Mouse (Mus musculus): ENCODE measurements around the gene Olfr767. TPM values are rescaled to one million over a fixed set of nuclear protein-coding genes. Genes with fewer than 3 reads are reported as not detected.
"Not testable (repeated sequence)": the region's sequence is repeated elsewhere in the genome, so short reads cannot be mapped to it uniquely, and the experiment has no call there.

Olfr767 gene
- not detected in 2 replicates for polyA plus RNA-seq (2014; fragmentation: Nextera tagmentation; extraction: Ambion mirVana)

DNA sequence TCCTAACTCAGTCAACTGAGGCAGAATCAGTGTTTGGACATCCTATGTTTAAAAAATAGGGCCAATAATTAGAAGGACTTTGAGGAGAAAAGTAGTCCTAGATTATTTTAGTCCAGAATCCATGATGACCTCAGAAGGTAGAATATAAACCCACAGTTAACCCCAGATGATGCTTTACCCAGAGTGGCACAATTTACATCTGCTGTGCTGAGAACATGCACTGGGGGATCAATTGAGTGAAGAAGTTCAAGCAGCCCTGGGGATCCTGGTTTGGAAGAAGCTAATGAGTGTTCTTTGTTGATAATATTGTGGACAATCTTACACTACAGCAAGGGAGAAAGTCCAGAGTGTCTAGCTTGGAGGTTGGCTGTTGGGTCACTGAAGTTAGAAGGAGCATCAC, at the start of gene Olfr767:
Olfr767 (minus strand) TSS at position 101 of the 400 bp plus-strand sequence.
- not testable (repeated sequence) for H3K4me3 ChIP-seq (replicated peaks; ENCODE audit: low read depth, low read length); H3K4me1 ChIP-seq (ENCODE audit: control insufficient read depth, insufficient read depth, low read length); H3K9ac ChIP-seq (replicated peaks; ENCODE audit: low read length); DNase-seq; ATAC-seq (ENCODE audit: low FRiP score, low TSS enrichment); H3K9me3 ChIP-seq (ENCODE audit: control insufficient read depth, low read length); H3K27ac ChIP-seq (replicated peaks; ENCODE audit: low read depth, low read length); H3K4me2 ChIP-seq (ENCODE audit: low read length); H3K27me3 ChIP-seq (ENCODE audit: control insufficient read depth, insufficient read depth, low read length); H3K36me3 ChIP-seq (ENCODE audit: control insufficient read depth, insufficient read depth, low read length)

DNA sequence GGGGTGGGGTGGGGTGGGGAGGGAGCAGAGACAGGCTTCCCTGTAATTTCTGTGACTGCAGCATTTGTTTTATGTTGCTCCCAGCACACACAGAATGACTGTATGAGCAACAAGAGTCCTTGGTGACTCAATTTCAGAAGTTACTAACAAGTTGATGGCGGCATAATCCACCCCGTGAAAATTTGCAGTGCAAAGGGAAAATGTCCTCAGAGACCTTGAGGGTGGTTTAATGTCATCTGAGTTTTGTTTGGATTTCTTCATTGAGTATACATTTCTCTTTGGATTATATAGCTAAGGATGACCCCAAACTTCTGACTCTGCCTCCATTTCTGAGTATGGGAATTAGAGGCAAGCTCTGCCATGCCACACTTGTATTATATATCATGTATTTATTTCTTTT, 35.1 kb upstream of the Olfr767 start, which contains the start of gene Olfr769:
Olfr769 (minus strand) TSS at position 101 of the 400 bp plus-strand sequence.
- Histone ChIP-seq H3K27ac (replicated peaks; ENCODE audit: low read depth, low read length) (no peak within 1 kb of the TSS), H3K9ac (replicated peaks; ENCODE audit: low read length) (no peak within 1 kb of the TSS), H3K9me3 (ENCODE audit: control insufficient read depth, low read length) (no peaks in the 10 kb centered on the region), H3K4me1 (ENCODE audit: control insufficient read depth, insufficient read depth, low read length) (no peaks in the 10 kb centered on the region), H3K27me3 (ENCODE audit: control insufficient read depth, insufficient read depth, low read length) (no peaks in the 10 kb centered on the region), H3K36me3 (ENCODE audit: control insufficient read depth, insufficient read depth, low read length) (no peaks in the 10 kb centered on the region), H3K4me2 (ENCODE audit: low read length) (no peak within 1 kb of the TSS), H3K4me3 (replicated peaks; ENCODE audit: low read depth, low read length) (no peak within 1 kb of the TSS)
- no peak for ATAC-seq (ENCODE audit: low FRiP score, low TSS enrichment)
- no peak for DNase-seq
- 86% methylated on average over 2 of the region's 2 CpGs for WGBS

DNA sequence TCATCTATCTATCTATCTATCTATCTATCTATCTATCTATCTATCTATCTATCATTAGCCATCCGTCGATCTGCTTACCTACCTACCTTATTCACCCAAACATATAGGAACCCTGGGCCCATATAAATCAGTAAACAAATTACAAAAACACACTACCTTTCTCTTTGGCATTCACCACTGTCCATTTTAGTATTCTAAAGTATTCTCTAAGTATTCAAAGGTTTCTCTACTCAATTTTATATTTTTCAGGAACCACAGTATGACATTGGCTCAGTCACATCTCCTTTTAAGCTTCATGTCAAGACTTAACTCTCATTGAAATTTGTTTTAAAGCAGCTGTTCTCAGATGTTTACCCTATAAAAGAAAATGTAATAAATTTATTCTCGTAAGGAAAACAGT, 32.4 kb upstream of the Olfr767 start:
- Histone ChIP-seq H3K27ac (replicated peaks; ENCODE audit: low read depth, low read length) (no peak overlapping the region), H3K9me3 (ENCODE audit: control insufficient read depth, low read length) (no peaks in the 10 kb centered on the region), H3K27me3 (ENCODE audit: control insufficient read depth, insufficient read depth, low read length) (no peaks in the 10 kb centered on the region), H3K4me2 (ENCODE audit: low read length) (no peak overlapping the region), H3K4me3 (replicated peaks; ENCODE audit: low read depth, low read length) (no peak overlapping the region), H3K36me3 (ENCODE audit: control insufficient read depth, insufficient read depth, low read length) (no peaks in the 10 kb centered on the region), H3K4me1 (ENCODE audit: control insufficient read depth, insufficient read depth, low read length) (no peaks in the 10 kb centered on the region), H3K9ac (replicated peaks; ENCODE audit: low read length) (no peak overlapping the region)
- no peak for DNase-seq
- 96% methylated on average over 3 of the region's 3 CpGs for WGBS
- ATAC-seq (ENCODE audit: low FRiP score, low TSS enrichment), result no peak

DNA sequence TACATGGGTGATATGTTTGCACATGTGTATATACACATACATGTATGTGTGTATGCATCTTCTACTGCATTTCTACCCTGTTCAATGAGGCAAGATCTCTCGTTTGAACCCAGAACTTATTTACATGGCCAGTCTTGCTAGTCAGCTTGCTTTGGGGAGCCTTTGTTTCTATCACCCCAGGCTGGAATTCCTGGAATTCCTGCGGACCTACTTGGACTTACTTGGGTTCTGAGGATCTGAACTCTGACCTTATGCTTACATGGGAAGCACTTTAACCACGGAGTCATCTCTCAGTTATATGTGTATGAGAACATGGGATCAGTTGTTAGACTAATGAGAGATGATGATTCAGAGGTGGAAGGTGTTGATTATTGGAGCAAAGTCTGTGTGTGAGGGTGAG, 18.5 kb upstream of the Olfr767 start:
- no peak for ATAC-seq (ENCODE audit: low FRiP score, low TSS enrichment)
- Histone ChIP-seq H3K27ac (replicated peaks; ENCODE audit: low read depth, low read length) (no peak overlapping the region), H3K4me3 (replicated peaks; ENCODE audit: low read depth, low read length) (no peak overlapping the region), H3K4me1 (ENCODE audit: control insufficient read depth, insufficient read depth, low read length) (no peaks in the 10 kb centered on the region), H3K4me2 (ENCODE audit: low read length) (no peak overlapping the region), H3K36me3 (ENCODE audit: control insufficient read depth, insufficient read depth, low read length) (no peaks in the 10 kb centered on the region), H3K9me3 (ENCODE audit: control insufficient read depth, low read length) (no peaks in the 10 kb centered on the region), H3K9ac (replicated peaks; ENCODE audit: low read length) (no peak overlapping the region), H3K27me3 (ENCODE audit: control insufficient read depth, insufficient read depth, low read length) (no peaks in the 10 kb centered on the region)
- WGBS, result 36% methylated on average over 3 of the region's 3 CpGs
- DNase-seq, result no peak

DNA sequence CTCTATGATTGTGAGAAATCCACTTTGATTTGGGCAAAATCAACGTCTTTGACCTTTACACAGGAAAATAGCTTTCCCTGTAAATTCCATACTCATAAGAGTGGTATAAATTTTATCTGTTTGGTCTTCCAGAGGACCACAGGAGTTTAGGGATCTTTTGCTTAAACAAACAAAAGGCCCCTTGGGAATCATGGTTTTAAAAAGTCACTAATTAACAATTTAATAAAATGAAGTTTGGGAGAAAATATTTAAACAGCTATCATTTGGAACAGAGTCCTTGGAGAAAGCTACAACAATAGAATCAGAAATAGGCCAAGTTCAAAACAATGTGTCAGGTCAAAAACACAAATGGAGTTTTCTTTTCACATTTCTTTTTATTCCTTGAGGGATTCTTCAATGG, 16.6 kb upstream of the Olfr767 start, which contains the start of gene Olfr768:
Olfr768 (minus strand) TSS at position 101 of the 400 bp plus-strand sequence.
- ATAC-seq (ENCODE audit: low FRiP score, low TSS enrichment) (no peak), DNase-seq (no peak)
- H3K4me1 ChIP-seq (ENCODE audit: control insufficient read depth, insufficient read depth, low read length), result no peaks in the 10 kb centered on the region
- H3K9me3 ChIP-seq (ENCODE audit: control insufficient read depth, low read length), result no peaks in the 10 kb centered on the region
- H3K27ac ChIP-seq (replicated peaks; ENCODE audit: low read depth, low read length), result no peak within 1 kb of the TSS
- WGBS, result 82% methylated on average over 1 of the region's 1 CpGs
- no peaks in the 10 kb centered on the region for H3K27me3 ChIP-seq (ENCODE audit: control insufficient read depth, insufficient read depth, low read length)
- no peak within 1 kb of the TSS for H3K4me3 ChIP-seq (replicated peaks; ENCODE audit: low read depth, low read length)
- no peak within 1 kb of the TSS for H3K9ac ChIP-seq (replicated peaks; ENCODE audit: low read length)
- H3K4me2 ChIP-seq (ENCODE audit: low read length), result no peak within 1 kb of the TSS
- H3K36me3 ChIP-seq (ENCODE audit: control insufficient read depth, insufficient read depth, low read length), result no peaks in the 10 kb centered on the region

DNA sequence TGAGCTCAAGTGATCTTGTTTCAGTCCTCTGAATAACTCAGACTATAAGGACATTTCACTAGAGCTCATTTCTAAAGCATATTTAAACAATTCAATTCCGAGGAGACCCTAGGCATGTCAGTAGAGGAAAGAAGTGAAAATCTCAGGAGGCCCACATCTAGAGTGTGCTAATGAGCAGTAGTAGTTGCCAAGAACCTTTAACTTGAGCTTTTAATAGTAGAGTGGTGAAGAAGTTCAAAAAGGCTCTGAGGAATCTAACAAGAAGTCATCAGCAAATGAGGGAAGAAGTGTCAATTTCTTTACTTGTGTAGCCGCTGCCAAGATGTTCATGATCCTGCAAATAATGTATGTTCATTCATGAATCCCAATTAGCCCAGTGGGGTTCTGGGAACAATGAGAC, 13.8 kb downstream of the Olfr767 start, which contains the start of gene Olfr766-ps1:
Olfr766-ps1 (minus strand) TSS at position 101 of the 400 bp plus-strand sequence.
- ATAC-seq (ENCODE audit: low FRiP score, low TSS enrichment) (no peak), DNase-seq (no peak)
- H3K4me3 ChIP-seq (replicated peaks; ENCODE audit: low read depth, low read length), result no peak within 1 kb of the TSS
- H3K4me2 ChIP-seq (ENCODE audit: low read length), result no peak within 1 kb of the TSS
- H3K9ac ChIP-seq (replicated peaks; ENCODE audit: low read length), result no peak within 1 kb of the TSS
- H3K27ac ChIP-seq (replicated peaks; ENCODE audit: low read depth, low read length), result no peak within 1 kb of the TSS
- no peaks in the 10 kb centered on the region for H3K4me1 ChIP-seq (ENCODE audit: control insufficient read depth, insufficient read depth, low read length)
- H3K27me3 ChIP-seq (ENCODE audit: control insufficient read depth, insufficient read depth, low read length), result no peaks in the 10 kb centered on the region
- H3K9me3 ChIP-seq (ENCODE audit: control insufficient read depth, low read length), result no peaks in the 10 kb centered on the region
- H3K36me3 ChIP-seq (ENCODE audit: control insufficient read depth, insufficient read depth, low read length), result no peaks in the 10 kb centered on the region
- WGBS, result 90% methylated on average over 2 of the region's 2 CpGs

DNA sequence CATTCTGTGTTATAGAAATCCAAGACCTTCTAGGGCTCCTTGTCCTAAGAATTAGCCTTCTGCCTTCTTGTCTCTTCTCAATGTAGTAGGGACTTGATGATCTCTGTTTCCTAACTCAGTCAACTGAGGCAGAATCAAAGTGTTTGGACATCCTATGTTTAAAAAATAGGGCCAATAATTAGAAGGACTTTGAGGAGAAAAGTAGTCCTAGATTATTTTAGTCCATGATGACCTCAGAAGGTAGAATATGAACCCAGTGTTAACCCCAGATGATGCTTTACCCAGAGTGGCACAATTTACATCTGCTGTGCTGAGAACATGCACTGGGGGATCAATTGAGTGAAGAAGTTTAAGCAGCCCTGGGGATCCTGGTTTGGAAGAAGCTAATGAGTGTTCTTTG, 32.8 kb downstream of the Olfr767 start, which contains the start of gene Olfr765:
Olfr765 (minus strand) TSS at position 101 of the 400 bp plus-strand sequence.
- H3K9me3 ChIP-seq (ENCODE audit: control insufficient read depth, low read length); H3K27ac ChIP-seq (replicated peaks; ENCODE audit: low read depth, low read length); H3K4me1 ChIP-seq (ENCODE audit: control insufficient read depth, insufficient read depth, low read length); H3K9ac ChIP-seq (replicated peaks; ENCODE audit: low read length); H3K4me2 ChIP-seq (ENCODE audit: low read length); H3K36me3 ChIP-seq (ENCODE audit: control insufficient read depth, insufficient read depth, low read length); ATAC-seq (ENCODE audit: low FRiP score, low TSS enrichment); H3K27me3 ChIP-seq (ENCODE audit: control insufficient read depth, insufficient read depth, low read length); H3K4me3 ChIP-seq (replicated peaks; ENCODE audit: low read depth, low read length); DNase-seq: not testable (repeated sequence)

DNA sequence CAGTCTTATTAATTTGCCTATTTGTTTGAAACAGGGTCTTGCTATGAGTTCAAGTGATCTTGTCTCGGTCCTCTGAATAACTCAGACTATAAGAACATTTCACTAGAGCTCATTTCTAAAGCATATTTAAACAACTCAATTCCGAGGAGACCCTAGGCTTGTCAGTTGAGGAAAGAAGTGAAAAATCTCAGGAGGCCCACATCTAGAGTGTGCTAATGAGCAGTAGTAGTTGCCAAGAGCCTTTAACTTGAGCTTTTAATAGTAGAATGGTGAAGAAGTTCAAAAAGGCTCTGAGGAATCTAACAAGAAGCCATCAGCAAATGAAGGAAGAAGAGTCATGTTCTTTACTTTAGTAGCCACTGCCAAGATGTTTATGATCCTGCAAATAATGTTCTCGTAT, 42.9 kb downstream of the Olfr767 start, which contains the start of gene Olfr764-ps1:
Olfr764-ps1 (minus strand) TSS at position 101 of the 400 bp plus-strand sequence.
- no peak within 1 kb of the TSS for H3K4me3 ChIP-seq (replicated peaks; ENCODE audit: low read depth, low read length)
- no peaks in the 10 kb centered on the region for H3K4me1 ChIP-seq (ENCODE audit: control insufficient read depth, insufficient read depth, low read length)
- no peaks in the 10 kb centered on the region for H3K36me3 ChIP-seq (ENCODE audit: control insufficient read depth, insufficient read depth, low read length)
- ATAC-seq (ENCODE audit: low FRiP score, low TSS enrichment), result no peak
- no peak for DNase-seq
- no peak within 1 kb of the TSS for H3K9ac ChIP-seq (replicated peaks; ENCODE audit: low read length)
- no peaks in the 10 kb centered on the region for H3K9me3 ChIP-seq (ENCODE audit: control insufficient read depth, low read length)
- WGBS, result 83% methylated on average over 3 of the region's 3 CpGs
- H3K4me2 ChIP-seq (ENCODE audit: low read length), result no peak within 1 kb of the TSS
- no peak within 1 kb of the TSS for H3K27ac ChIP-seq (replicated peaks; ENCODE audit: low read depth, low read length)
- H3K27me3 ChIP-seq (ENCODE audit: control insufficient read depth, insufficient read depth, low read length), result no peaks in the 10 kb centered on the region

DNA sequence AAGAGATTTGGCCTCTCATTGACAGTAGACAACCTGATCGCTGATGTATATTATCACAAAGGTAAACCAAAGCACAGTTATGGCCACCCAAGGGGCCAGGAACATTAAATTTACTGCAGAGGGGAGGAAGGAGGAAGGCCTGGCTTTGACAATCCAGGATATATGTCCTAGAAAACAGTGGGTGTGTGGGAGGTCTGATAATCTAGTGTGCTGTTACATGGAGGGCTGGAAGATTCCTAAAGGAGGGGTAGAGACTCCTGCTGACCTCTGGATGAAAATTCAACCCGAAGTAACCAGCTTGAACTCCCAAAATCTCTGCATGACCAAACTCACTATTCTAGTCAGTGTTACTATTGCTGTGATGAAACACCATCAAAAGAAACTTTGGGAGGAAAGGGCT, 54.4 kb downstream of the Olfr767 start:
- no peak overlapping the region for H3K4me2 ChIP-seq (ENCODE audit: low read length)
- 83% methylated on average over 2 of the region's 2 CpGs for WGBS
- no peaks in the 10 kb centered on the region for H3K9me3 ChIP-seq (ENCODE audit: control insufficient read depth, low read length)
- no peak overlapping the region for H3K27ac ChIP-seq (replicated peaks; ENCODE audit: low read depth, low read length)
- no peak overlapping the region for H3K4me3 ChIP-seq (replicated peaks; ENCODE audit: low read depth, low read length)
- H3K36me3 ChIP-seq (ENCODE audit: control insufficient read depth, insufficient read depth, low read length), result no peaks in the 10 kb centered on the region
- H3K4me1 ChIP-seq (ENCODE audit: control insufficient read depth, insufficient read depth, low read length), result no peaks in the 10 kb centered on the region
- no peaks in the 10 kb centered on the region for H3K27me3 ChIP-seq (ENCODE audit: control insufficient read depth, insufficient read depth, low read length)
- ATAC-seq (ENCODE audit: low FRiP score, low TSS enrichment) (no peak), DNase-seq (no peak)
- H3K9ac ChIP-seq (replicated peaks; ENCODE audit: low read length), result no peak overlapping the region
